Mouse (Mus musculus) midbrain, embryonic 10.5 days (tissue): Measurements from ENCODE around the gene Rpp25. TPM values are rescaled to one million over a fixed set of nuclear protein-coding genes. Genes with fewer than 3 reads are reported as not detected.

Experiments
- DNase-seq: peaks from one replicate; pipeline ENCODE4 v3.0.0-alpha.2; 2017; ENCODE audit warnings: low spot score
- H3K27ac ChIP-seq: fragments of 300-500 bp; sonication (generic); replicated peaks from 2 replicates; pipeline ENCODE4 v1.5.1; 2016; ENCODE audit warnings: mild to moderate bottlenecking
- H3K27me3 ChIP-seq: fragments of 300-500 bp; sonication (generic); 2 replicates; pipeline ENCODE4 v1.6.1; 2016; ENCODE audit warnings: low read depth, mild to moderate bottlenecking; ENCODE audit not compliant: poor library complexity, severe bottlenecking
- H3K36me3 ChIP-seq: fragments of 300-500 bp; sonication (generic); 2 replicates; pipeline ENCODE4 v1.6.1; 2016; ENCODE audit warnings: mild to moderate bottlenecking, moderate library complexity
- H3K4me1 ChIP-seq: fragments of 300-500 bp; sonication (generic); 2 replicates; pipeline ENCODE4 v1.6.1; 2016
- H3K4me3 ChIP-seq: fragments of 300-500 bp; sonication (generic); 2 replicates; pipeline ENCODE4 v1.5.1; 2016; ENCODE audit warnings: mild to moderate bottlenecking, moderate library complexity
- H3K9me3 ChIP-seq: fragments of 300-500 bp; sonication (generic); replicated peaks from 2 replicates; pipeline ENCODE4 v1.6.1; 2016; ENCODE audit warnings: mild to moderate bottlenecking
- WGBS: fragments of 180-500 bp; shearing (Covaris S2); methylation state at CpG from one replicate; pipeline ENCODE4 v1.1.7; 2016; 5-methylcytosine and 5-hydroxymethylcytosine counted together
- polyA plus RNA-seq: library from polyadenylated mRNA; unstranded; fragments of >200 nt; fragmentation: Nextera tagmentation; extraction: Ambion mirVana; gene quantifications from 2 replicates; pipeline ENCODE4 v1.2.1, GENCODE M21; 2016

Gene Rpp25
- polyA plus RNA-seq, 1 experiment from 2014 or later = 2.5 TPM

DNA sequence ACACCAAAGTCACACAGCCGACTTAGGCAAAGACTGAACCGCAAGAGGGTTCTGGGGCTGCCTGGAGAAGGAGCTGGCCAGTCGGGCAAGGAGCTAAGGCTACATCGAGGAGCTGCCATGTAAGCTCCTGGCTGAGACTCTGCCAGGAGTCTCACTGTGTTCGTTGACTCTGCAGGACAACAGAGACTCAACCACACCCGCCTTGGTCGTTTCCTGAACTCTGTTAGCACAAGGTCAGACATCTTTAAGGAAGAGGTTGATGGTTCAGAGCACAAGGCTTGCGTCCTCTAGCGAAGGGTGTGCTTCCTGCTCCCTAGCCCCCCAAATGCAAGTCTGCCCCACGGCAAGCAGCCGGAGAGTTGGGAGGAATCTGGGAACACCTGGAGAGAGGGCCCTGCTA lies 44.0 kb downstream of the Rpp25 start:
- peaks cover 79% of the 10 kb centered on the region for H3K36me3 ChIP-seq
- no peaks in the 10 kb centered on the region for H3K27me3 ChIP-seq
- H3K4me1 ChIP-seq = peaks cover 12% of the 10 kb centered on the region
- no peak for DNase-seq
- H3K27ac ChIP-seq = no peak overlapping the region
- no peaks in the 10 kb centered on the region for H3K9me3 ChIP-seq
- no peak overlapping the region for H3K4me3 ChIP-seq
- 89% methylated on average over 11 of the region's 11 CpGs for WGBS

DNA sequence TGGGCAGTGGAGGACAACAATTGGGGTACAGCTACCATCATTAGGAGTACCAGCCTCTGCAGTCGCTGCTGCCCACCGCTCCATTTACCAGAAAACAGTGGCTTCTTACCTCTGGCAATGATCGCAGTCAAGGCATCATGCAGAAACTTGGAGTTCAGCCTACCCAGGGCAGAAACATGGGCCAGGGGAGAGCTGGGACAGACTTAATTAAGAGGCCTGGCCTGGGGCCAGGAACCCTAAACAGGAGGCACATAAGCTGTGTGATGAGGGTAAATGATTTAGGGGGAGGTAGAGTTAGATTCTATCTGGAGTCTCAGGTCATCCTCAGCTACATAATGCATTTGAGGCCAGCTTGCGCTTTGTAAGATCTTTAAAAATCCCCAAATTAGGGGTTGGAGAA lies 45.4 kb downstream of the Rpp25 start:
- Histone ChIP-seq H3K27me3 (no peaks in the 10 kb centered on the region), H3K4me3 (no peak overlapping the region), H3K27ac (no peak overlapping the region), H3K9me3 (no peaks in the 10 kb centered on the region), H3K36me3 (peaks cover 66% of the 10 kb centered on the region), H3K4me1 (peaks cover 24% of the 10 kb centered on the region)
- no peak for DNase-seq
- 96% methylated on average over 4 of the region's 4 CpGs for whole genome bisulfite sequencing

DNA sequence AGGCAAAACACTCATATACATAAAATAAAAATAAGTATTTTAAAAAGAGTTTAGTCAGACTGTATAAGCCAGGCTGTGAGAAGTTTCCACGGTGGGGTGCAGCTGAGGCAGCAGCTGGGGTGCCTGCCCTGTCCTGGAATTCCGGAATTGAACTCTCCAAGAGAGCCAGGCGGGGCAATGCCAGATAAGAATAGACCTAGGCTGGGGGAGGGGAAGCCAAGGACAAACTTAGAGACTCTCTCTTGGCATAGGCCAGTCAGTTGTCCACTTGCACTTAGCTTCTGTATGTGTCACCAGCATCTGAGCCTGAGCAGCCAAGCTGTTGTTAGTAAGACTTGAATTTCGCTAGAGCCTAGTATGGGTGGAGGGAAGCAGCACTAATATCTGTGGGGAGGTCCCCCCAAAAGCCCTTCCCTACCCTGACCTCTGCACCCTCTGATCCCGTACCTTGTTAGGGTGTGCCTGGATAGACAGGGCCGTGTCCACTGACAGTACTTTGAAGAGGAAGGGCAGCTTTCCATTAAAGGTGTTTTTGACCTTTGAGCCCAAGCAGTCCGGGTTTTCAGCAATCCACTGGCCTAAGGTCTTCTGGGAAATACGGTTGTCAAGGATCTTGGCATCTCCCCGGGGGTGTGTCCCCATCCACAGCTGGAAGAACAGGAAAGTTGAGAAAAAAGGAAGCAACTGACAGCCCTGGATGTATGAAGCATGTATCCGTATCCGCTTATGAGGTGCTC lies 46.5 kb downstream of the Rpp25 start:
- no peak for DNase-seq
- H3K36me3 ChIP-seq = peaks cover 55% of the 10 kb centered on the region
- no peaks in the 10 kb centered on the region for H3K9me3 ChIP-seq
- WGBS = 92% methylated on average over 11 of the region's 11 CpGs
- no peaks in the 10 kb centered on the region for H3K27me3 ChIP-seq
- no peak overlapping the region for H3K27ac ChIP-seq
- H3K4me1 ChIP-seq = peaks cover 32% of the 10 kb centered on the region
- H3K4me3 ChIP-seq = no peak overlapping the region

GRCm38 (mm10) chr9:57552139-57552887 lies 48.5 kb downstream of the Rpp25 start, which contains the start of gene Mpi:
Gene Mpi, minus strand, starts transcription at chr9:57552763.
- H3K9me3 ChIP-seq = no peaks in the 10 kb centered on the region
- H3K4me3 ChIP-seq = peak within 1 kb of the TSS; percentile 69
- peak within 1 kb of the TSS; percentile 79 for H3K27ac ChIP-seq
- peaks cover 32% of the 10 kb centered on the region for H3K4me1 ChIP-seq
- peaks cover 35% of the 10 kb centered on the region for H3K36me3 ChIP-seq
- H3K27me3 ChIP-seq = no peaks in the 10 kb centered on the region
- peak; percentile 73 for DNase-seq
- whole genome bisulfite sequencing = 1% methylated on average over 28 of the region's 28 CpGs

DNA sequence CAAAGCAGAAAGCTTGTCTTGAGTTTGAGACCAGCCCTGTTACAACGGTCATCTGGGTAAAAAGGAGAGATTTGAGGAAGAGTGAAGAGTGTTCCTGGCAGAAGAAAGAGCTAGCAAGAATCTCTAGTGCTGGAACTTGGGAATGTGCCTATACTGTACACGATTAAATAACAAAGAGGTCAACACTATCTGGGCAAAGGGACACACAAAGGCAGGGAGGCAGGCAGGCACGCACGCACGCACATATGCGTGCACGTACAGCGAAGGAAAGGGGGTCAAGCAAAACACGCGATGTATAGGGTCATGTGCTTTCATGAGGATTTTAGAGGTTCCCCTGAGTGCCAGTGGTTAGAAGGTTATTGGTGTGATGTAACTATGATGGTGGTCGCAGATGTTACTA lies 49.3 kb downstream of the Rpp25 start:
- peaks cover 27% of the 10 kb centered on the region for H3K36me3 ChIP-seq
- no peaks in the 10 kb centered on the region for H3K9me3 ChIP-seq
- H3K4me1 ChIP-seq = peaks cover 32% of the 10 kb centered on the region
- no peaks in the 10 kb centered on the region for H3K27me3 ChIP-seq
- no peak overlapping the region for H3K27ac ChIP-seq
- 72% methylated on average over 11 of the region's 11 CpGs for WGBS
- DNase-seq = no peak
- peak overlapping the region; percentile 69; the same call in 1 of the 2 replicates for H3K4me3 ChIP-seq

GRCm38 (mm10) chr9:57554753-57555152 lies 50.9 kb downstream of the Rpp25 start:
- Histone ChIP-seq H3K4me3 (no peak overlapping the region), H3K27me3 (no peaks in the 10 kb centered on the region), H3K4me1 (peaks cover 32% of the 10 kb centered on the region), H3K9me3 (no peaks in the 10 kb centered on the region), H3K27ac (no peak overlapping the region), H3K36me3 (peaks cover 10% of the 10 kb centered on the region)
- no peak for DNase-seq
- 47% methylated on average over 3 of the region's 3 CpGs for WGBS

Other genes with a start within 250 kb of the Rpp25 start
- 11.8 TPM in 2 replicates for gene 1700017B05Rik, start 241.4 kb upstream of the Rpp25 start, polyA plus RNA-seq
- 25.8 and 26.7 TPM in 2 replicates for gene Ppcdc, start 63.9 kb upstream of the Rpp25 start, polyA plus RNA-seq
- gene Scamp5, start 36.0 kb upstream of the Rpp25 start, polyA plus RNA-seq = 17.3 and 26.3 TPM in 2 replicates
- gene Cox5a, start 17.2 kb downstream of the Rpp25 start, polyA plus RNA-seq = 705 and 737 TPM in 2 replicates
- 16.8 and 19.4 TPM in 2 replicates for gene Fam219b, start 33.5 kb downstream of the Rpp25 start, polyA plus RNA-seq
- 64.7 and 74.4 TPM in 2 replicates for gene Mpi, start 48.7 kb downstream of the Rpp25 start, polyA plus RNA-seq
- 52.4 and 58.9 TPM in 2 replicates for gene Scamp2, start 56.9 kb downstream of the Rpp25 start, polyA plus RNA-seq
- gene Ulk3, start 85.4 kb downstream of the Rpp25 start, polyA plus RNA-seq = 14.5 and 18.8 TPM in 2 replicates
- 2.5 and 3.1 TPM in 2 replicates for gene Cplx3, start 102.3 kb downstream of the Rpp25 start, polyA plus RNA-seq
- gene Lman1l, start 116.7 kb downstream of the Rpp25 start, polyA plus RNA-seq = 0.10 TPM in 1 of 2 replicates, not detected in the other
- gene Csk, start 149.6 kb downstream of the Rpp25 start, polyA plus RNA-seq = 38.9 and 41.5 TPM in 2 replicates
- gene Cyp1a2, start 179.7 kb downstream of the Rpp25 start, polyA plus RNA-seq = not detected in 2 replicates
- 0.04 TPM in 1 of 2 replicates, not detected in the other for gene Cyp1a1, start 183.9 kb downstream of the Rpp25 start, polyA plus RNA-seq
- gene Edc3, start 204.5 kb downstream of the Rpp25 start, polyA plus RNA-seq = 42.8 and 46.6 TPM in 2 replicates